7 mouse cellular contexts compared by ENCODE assay signal in genomic region chr12:108792152-108792545, GRCm38 (mm10). TPM values are rescaled to one million over a fixed set of nuclear protein-coding genes. Genes with fewer than 3 reads are reported as not detected.
DNase-seq lines count a peak whose midpoint lies in the region; ATAC-seq and TF ChIP-seq lines count a peak whose summit lies in the region.

No protein-coding gene starts in this region.

- peak overlapping the region; percentile 100 for H3K4me3 ChIP-seq in gastrocnemius, adult 2 months
- H3K4me3 ChIP-seq in midbrain, embryonic 10.5 days, result peak overlapping the region; percentile 100

- H3K36me3 ChIP-seq in midbrain, embryonic 10.5 days, result peaks cover 15% of the 10 kb centered on the region

- H3K27me3 ChIP-seq in midbrain, embryonic 10.5 days (ENCODE audit: low read depth, poor library complexity, severe bottlenecking), result no peaks in the 10 kb centered on the region

- H3K27ac ChIP-seq in gastrocnemius, adult 2 months, result peak overlapping the region; percentile 98
- peak overlapping the region; percentile 97 for H3K27ac ChIP-seq in midbrain, embryonic 10.5 days (replicated peaks)

- peaks cover 34% of the 10 kb centered on the region for H3K4me1 ChIP-seq in midbrain, embryonic 10.5 days

- WGBS in midbrain, embryonic 10.5 days, result under 1% methylated on average over 52 of the region's 52 CpGs

- no peak for TF ChIP-seq CTCF in gastrocnemius, adult 2 months (IDR thresholded peaks at IDR 0.05)

- DNase-seq in adipocyte (ENCODE audit: low spot score), result peak; percentile 89
- peak; percentile 65 to 78 for DNase-seq in cerebellum, postnatal 4 days (ENCODE audit: low spot score in 2 of 2)
- DNase-seq in gastrocnemius, adult 2 months, result peak; percentile 89
- peak; percentile 78 for DNase-seq in left cerebral cortex, postnatal 36 days (ENCODE audit: low spot score in 2 of 2)
- peak; percentile 81 for DNase-seq in midbrain, embryonic 10.5 days (ENCODE audit: low spot score)
- DNase-seq in right cerebral cortex, postnatal 4 days, result peak; percentile 84

- intact Hi-C loops in gastrocnemius, adult 2 months (cut with DNase I), result no loop called here
- intact Hi-C loops in left cerebral cortex, postnatal 36 days (cut with DNase I), result no loop called here

- no peaks in the 10 kb centered on the region for H3K9me3 ChIP-seq in midbrain, embryonic 10.5 days (replicated peaks)

- ATAC-seq in inflammation-experienced regulatory T-cells, adult 6 months, result peak; percentile 38

RNA-seq across cellular contexts. Expression of gene Yy1, which starts 0.6 kb away (rescaled TPM):
- 10 to 100 TPM; 33.4 to 35.6 TPM for total RNA-seq in gastrocnemius, adult 2 months (2021)
- polyA plus RNA-seq in inflammation-experienced regulatory T-cells, adult 6 months (2017; shearing (Covaris generic)), result 10 to 100 TPM; 16.4 to 18.6 (median 17.1) TPM
- 10 to 100 TPM; 41.9 to 52.7 TPM for total RNA-seq in left cerebral cortex, postnatal 36 days (2021)
- polyA plus RNA-seq in midbrain, embryonic 10.5 days (2016; fragmentation: Nextera tagmentation; extraction: Ambion mirVana), result 13.0 and 14.4 TPM in 2 replicates

RNA-seq across cellular contexts. Expression of gene Slc25a29, which starts 43.5 kb away (rescaled TPM):
- 10 to 100 TPM; 11.9 to 12.1 TPM for total RNA-seq in gastrocnemius, adult 2 months (2021)
- polyA plus RNA-seq in inflammation-experienced regulatory T-cells, adult 6 months (2017; shearing (Covaris generic)), result 1 to 10 TPM; 1.4 to 4.3 (median 3.5) TPM
- total RNA-seq in left cerebral cortex, postnatal 36 days (2021), result 10 to 100 TPM; 15.0 to 15.6 TPM
- 12.4 TPM in 2 replicates for polyA plus RNA-seq in midbrain, embryonic 10.5 days (2016; fragmentation: Nextera tagmentation; extraction: Ambion mirVana)

RNA-seq across cellular contexts. Expression of gene Slc25a47, which starts 43.7 kb away (rescaled TPM):
- total RNA-seq in gastrocnemius, adult 2 months (2021), result 1 to 10 TPM; 7.7 to 8.8 TPM
- polyA plus RNA-seq in inflammation-experienced regulatory T-cells, adult 6 months (2017; shearing (Covaris generic)), result 1 to 10 TPM in 1 of 3 experiments, under 1 TPM in 2; 0.83 to 1.0 (median 0.99) TPM
- total RNA-seq in left cerebral cortex, postnatal 36 days (2021), result 10 to 100 TPM in 1 of 2 experiments, 1 to 10 TPM in 1; 7.2 to 12.3 TPM
- polyA plus RNA-seq in midbrain, embryonic 10.5 days (2016; fragmentation: Nextera tagmentation; extraction: Ambion mirVana), result 11.7 and 12.5 TPM in 2 replicates

Comparison
In these comparisons a context has a peak if more than half of its experiments do, and no peak if none do; other contexts are left out.
1. Peak in every context shown above with its lines: DNase-seq, ATAC-seq, H3K4me3 ChIP-seq and H3K27ac ChIP-seq.